Mouse (Mus musculus) retina, postnatal 7 days (tissue): ENCODE data around the gene Rab5a.
"Not testable (repeated sequence)": the region's sequence is repeated elsewhere in the genome, so short reads cannot be mapped to it uniquely, and the experiment has no call there.

ENCODE experiments used
- DNase-seq: peaks from one replicate; pipeline ENCODE4 v3.0.0-alpha.2; 2012; ENCODE audit warnings: low read depth, low spot score

Rab5a gene

GRCm38 (mm10) chr17:53478858-53479603 lies at the start of gene Rab5a:
Gene Rab5a (plus strand): TSS chr17:53479234.
- peak; percentile 97 for DNase-seq

DNA sequence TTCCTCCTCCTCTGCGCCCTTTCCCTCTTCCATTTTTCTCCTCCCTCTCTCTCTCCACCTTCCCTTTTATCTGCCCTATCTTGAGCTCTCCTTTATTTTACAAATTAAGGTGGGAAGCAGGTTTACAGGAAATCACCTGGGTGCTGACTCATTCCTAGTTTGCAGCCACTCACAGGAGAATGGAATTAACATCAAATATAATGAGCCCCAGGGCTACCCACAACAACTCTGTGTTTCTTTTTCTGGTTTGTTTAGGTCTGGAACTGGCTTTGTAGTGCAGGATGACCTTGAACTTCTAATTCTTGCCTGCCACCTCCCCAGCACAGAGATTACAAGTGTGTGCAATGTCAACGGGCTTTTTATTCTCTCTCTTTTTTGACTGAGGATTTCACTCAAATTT lies 22.9 kb upstream of the Rab5a start:
- DNase-seq = no peak

- DNase-seq = no peak
Observed at GRCm38 (mm10) chr17:53456742-53457141, 22.3 kb upstream of the Rab5a start.

DNA sequence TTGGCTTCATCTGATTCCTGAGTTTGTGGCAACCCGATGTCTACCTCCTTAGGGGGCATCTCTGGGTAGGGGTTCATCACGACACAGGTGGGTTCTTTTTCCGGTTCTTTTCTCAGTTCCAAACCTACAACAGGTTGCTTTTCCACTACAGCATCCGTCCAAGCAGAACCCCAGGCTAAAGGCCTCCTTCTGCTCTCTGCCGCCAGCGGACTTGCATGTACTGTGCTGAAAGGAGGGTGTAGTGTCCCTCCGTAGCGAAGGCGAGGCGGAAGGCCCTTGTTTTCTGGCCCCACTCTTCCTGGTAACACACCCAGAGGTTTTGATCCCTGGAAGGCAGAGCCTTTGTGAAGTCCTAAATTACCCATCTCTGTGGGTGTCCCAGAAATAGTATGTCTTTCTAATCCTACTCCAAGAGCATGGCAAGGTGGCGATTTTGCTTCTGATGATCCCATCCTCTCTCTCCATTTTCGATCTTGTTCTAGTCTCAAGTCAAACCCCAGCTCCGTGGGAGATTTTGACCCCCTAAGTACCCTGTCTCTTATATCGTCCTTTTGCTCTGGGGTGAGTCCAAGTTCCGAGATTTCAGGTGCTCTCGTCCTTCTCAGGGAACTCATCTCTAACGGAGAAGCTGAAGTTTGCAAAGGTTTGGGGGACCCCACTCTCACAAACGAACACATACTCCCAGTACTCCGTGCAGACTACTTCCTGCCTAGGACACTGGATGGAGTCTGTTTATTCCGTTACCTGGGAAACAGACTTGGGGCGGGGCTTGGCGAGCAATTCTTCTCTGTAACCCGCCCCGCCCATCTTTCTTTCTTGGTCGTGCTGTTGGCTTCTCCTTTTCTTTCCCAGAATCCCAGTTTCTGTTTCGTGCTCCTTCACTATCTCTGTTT lies 16.2 kb upstream of the Rab5a start, which contains the start of gene Efhb:
Efhb (minus strand) TSS at position 719 of the 893 bp plus-strand sequence.
- peak; percentile 32 for DNase-seq

- DNase-seq = no peak
Observed at GRCm38 (mm10) chr17:53463496-53463840, 15.6 kb upstream of the Rab5a start.

DNA sequence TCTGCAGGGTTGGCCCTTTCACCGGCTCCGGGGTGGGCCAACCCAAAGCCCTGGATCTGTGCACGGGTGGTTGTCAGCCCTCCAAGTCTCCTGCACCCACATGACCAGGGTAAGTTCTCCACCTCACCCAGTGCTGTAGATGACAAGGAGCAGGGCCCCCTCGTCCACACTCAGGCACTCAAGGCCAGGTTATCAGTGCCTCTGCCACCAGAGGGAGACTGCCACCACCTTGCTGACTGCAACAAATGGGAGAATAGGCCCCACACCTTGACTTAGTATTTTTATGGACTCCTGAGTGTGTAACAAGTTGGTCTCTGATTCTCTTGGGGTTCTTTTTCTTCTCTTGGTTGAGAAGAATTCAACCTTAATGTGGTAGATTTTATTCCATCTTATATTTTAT lies 13.5 kb upstream of the Rab5a start:
- no peak for DNase-seq

- no peak for DNase-seq
Observed at GRCm38 (mm10) chr17:53468697-53469096, 10.3 kb upstream of the Rab5a start.

DNA sequence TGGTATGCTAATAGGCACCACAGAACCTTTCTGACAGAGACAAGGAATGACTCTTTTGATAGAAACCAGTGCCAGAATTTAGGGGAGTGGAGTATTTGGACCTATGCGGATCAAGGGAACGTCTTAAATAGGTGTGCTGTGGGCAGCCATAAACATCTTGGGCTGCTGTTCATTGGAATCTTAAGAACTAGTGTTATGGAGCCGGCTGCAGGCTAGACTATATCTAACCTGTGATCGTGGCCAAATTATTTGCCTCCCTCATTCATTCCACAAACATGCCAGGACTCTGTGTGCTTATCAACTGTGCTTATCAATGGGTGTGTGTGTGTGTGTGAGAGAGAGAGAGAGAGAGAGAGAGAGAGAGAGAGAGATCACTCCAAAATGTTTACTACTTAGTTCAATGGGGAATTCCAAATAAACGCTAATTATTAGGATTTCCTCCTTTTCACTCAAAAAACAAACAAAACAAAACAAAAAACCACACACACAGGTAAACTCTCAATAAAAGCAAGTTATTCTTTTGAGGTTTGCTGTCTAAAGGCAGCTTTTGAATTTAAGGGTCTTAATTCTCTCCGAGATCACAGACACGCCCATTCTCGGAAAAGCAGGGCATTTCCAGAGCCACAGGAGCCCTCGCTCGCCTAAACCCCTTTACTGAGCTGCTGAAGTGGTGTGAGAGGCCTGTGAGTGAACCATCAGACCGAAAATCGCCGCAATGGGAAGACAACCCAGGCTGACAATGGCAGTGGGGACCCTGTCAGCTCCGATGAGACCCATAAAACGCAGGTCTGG lies 772 bp upstream of the Rab5a start:
- no peak for DNase-seq

DNA sequence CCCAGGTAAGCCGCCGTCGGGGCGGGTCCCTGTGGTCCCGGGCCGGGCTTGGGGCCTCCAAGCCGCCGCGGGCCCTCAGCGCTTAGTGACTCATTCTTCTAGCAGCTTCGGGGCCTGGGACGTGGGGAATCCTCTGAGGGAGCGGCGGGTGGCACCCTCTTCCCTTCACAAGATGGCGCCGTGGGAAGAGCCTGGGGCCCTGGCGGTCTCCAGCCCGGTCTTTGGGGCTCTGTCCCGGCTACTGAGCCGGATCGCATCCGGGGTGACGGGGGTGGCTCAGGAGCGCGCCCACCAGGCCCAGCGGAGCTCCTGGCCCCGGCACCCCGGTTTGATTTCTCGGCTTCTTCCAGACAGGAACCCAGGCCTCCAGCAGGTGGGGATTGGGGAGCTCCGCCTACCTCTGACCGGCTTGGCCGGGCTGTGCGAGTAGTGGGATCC lies 589 bp downstream of the Rab5a start:
- DNase-seq = peak; percentile 34

DNA sequence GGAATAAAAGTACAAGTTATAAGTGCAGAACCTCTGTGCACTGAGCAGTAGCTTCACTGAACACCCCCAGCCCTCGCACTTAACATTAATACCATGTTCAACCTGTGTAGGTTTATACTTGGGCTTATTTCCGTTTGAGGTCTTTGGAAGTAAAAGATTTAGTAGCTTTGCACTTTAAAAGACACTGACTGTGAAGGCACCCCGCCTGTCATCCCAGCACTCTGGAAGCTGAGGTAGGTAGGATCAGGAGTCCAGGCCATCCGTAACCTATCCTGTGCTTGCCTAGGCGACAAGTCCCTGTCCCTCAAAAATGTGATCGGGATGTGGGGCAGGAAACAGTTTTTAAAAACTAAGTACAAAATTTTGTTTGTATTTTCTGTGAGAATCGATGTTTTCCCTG lies 1.4 kb downstream of the Rab5a start:
- DNase-seq = no peak

- DNase-seq = no peak
Observed at GRCm38 (mm10) chr17:53488291-53489006, 9.4 kb downstream of the Rab5a start.

- no peak for DNase-seq
Observed at GRCm38 (mm10) chr17:53489007-53489378, 10.0 kb downstream of the Rab5a start.

DNA sequence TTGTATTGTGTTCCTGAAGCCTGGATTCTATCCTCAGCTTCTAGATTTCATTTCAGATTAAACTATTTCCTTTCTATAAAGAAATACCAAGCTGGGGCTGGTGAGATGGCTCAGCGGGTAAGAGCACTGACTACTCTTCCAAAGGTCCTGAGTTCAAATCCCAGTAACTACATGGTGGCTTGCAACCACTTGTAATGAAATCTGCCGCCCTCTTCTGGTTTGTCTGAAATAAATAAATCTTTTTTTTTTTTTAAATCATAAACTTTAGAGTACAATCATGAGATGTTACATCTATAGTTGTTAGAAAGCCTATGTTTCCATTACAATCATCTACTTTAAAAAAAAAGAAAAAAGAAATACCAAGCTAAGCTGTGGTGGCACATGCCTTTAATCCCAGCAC lies 23.9 kb downstream of the Rab5a start:
- no peak for DNase-seq

- peak; percentile 17 for DNase-seq
Observed at GRCm38 (mm10) chr17:53512311-53512951, 33.4 kb downstream of the Rab5a start.

GRCm38 (mm10) chr17:53519364-53519763 lies 40.3 kb downstream of the Rab5a start:
- no peak for DNase-seq

DNA sequence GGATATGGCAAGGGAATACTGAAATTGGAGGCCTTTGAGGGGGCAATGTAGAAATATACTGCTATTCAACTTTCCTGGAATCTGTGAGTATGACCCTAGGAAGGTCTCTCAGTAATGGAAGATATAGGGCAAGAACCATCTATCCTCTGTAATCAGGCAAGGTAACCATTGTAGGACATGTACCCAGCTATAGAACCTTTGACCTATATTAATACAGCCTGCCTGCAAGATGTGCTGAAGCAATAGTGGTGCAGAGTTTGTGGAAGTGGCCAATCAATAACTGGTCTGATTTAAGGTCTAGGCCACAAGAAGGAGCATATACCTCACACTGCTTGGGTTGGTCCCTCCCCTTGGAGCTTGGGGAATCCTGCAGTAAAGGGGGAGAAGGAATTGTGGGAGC lies 41.5 kb downstream of the Rab5a start:
- DNase-seq = no peak

DNA sequence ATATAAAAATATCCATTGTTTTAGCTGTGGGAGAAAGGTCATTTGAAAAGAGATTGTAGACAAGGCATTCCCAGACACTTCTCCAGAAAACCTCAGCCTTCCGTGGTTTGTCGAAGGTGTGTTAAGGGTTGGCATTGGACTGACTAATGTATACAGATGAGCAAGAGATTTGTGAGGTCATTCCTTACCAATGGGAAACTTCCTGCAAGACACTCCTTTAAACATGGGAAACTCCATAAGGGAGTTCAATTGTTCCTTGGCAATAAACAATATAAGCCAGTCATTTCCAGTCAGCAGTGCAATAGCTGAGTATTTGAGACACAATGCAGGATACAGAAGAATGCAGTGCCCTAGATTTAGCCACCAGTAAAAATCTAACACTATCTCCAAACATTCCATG lies 49.0 kb downstream of the Rab5a start:
- DNase-seq = no peak

DNA sequence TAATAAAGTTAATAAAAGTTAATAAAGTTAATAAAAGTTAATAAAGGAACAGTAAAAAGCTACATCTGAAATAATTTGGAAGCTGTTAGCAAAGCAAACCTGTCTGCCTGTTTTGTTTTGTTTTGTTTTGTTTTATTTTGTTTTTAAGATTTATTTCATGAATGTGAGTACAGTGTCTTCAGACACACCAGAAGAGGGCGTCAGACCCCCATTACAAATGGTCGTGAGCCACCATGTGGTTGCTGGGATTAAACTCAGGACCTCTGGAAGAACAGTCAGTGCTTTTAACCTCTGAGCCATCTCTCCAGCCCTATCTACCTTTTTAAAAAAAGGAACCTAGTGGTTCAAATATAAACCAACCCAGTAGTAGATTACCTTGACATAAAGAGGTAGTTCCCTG lies 52.1 kb downstream of the Rab5a start:
- DNase-seq = no peak

DNA sequence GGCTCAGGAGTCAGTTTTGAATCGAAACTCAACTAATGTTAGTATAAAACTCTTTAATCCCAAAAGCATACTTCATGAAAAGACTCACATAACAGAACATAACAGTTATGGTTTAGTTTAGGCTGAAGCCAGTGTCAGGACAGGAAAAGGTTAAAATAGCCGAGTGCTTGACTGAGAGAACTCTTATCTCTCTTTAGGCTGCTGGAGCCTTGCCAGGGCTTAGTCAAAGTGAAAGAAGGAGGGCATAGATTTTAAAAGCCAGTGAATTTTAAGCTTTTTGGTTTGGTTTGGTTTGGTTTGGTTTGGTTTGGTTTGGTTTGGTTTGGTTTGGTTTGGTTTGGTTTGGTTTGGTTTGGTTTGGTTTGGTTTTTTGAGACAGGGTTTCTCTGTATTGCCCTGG lies 53.4 kb downstream of the Rab5a start:
- DNase-seq = no peak

DNA sequence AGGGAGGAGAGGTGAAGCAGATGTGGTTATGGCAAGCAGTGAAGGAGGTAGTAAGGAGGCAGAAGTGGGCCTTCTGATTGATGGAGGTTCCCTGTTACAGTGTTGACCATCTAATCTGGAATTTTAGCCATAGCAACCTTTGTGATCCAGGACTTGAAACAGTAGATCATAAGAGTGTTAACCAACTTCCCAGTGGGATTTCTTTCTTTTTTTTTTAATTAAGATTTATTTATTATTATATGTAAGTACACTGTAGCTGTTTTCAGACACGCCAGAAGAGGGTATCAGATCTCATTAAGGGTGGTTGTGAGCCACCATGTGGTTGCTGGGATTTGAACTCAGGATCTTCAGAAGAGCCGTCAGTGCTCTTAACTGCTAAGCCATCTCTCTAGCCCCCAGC lies 60.3 kb downstream of the Rab5a start, which contains the start of gene Pp2d1:
Pp2d1 (minus strand) TSS at position 101 of the 400 bp plus-strand sequence.
- DNase-seq = not testable (repeated sequence)

GRCm38 (mm10) chr17:53542536-53542935 lies 63.5 kb downstream of the Rab5a start:
- no peak for DNase-seq
